Mouse (Mus musculus) mesoderm, embryonic 11.5 days (tissue): Measurements from ENCODE around the gene Cfap97d1.

Experiments
- DNase-seq: peaks from one replicate; pipeline ENCODE4 v3.0.0-alpha.2; 2012; ENCODE audit warnings: low read depth, low spot score

Gene Cfap97d1

DNA sequence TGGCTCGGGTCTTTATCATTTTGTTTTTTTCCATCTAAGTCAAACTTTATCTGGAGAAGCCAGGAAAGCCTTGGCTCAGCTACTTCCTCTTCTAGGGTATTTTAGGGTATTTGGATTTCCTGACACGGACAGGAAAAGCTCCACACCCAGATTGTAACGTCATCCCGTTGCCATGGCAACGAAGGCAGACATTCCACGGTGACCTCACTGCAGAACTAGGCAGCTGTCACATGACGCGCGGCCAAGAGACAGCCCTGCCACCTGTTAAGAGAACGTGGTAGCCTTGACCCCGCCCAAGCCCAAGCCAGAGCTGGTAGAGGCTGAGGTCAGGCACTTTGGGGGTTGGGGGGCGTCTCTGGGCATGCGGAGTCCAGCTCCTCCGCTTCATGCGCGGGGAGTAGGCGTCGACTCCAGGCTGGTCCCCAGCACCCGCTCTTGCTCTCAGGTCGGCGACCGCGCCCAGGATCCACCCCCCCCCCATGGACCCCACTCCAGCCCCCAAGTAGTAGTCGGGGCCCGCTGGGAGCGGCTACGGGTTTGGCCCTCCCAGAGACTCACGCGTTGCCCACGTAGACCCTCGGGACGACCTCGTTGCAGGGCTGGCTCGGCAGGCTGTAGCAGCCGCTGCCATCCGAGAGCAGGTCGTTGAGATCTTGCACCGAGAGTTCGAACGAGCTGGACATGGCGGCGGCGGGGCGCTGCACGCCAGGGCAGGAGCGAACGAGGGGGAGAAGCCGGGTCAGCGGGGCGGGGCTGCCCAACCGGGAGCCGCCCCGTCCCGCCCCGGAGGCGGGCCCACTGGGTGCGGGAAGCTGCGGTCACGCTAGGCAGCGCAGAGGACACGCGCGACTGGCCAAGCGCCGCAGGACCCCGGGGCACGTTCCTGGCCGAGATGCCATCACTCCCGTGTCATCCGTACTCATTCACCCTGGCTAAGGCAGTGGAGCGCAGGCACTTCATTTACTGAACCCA lies at the start of gene Cfap97d1:
Cfap97d1 (plus strand) TSS at position 226 of the 972 bp plus-strand sequence.
- DNase-seq: peak; percentile 98

DNA sequence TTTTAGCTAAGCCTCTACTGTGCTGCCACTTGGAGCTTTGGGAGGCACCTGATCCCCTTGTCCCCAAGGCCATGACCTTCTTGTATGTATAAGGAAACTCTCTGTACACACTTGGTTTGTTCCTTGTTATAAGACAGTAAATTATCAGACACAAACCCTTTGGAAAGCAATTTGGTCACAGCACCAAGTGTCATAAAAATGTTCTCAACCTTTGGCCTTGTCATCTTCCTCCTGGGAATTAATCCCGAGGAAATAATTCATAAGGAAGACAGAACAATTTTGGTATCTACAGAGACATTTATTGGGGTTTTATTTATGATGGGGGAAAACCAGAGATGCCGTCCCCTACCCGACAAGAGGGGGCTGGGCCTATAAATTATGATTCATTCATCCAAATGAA lies 48.3 kb upstream of the Cfap97d1 start:
- no peak for DNase-seq

DNA sequence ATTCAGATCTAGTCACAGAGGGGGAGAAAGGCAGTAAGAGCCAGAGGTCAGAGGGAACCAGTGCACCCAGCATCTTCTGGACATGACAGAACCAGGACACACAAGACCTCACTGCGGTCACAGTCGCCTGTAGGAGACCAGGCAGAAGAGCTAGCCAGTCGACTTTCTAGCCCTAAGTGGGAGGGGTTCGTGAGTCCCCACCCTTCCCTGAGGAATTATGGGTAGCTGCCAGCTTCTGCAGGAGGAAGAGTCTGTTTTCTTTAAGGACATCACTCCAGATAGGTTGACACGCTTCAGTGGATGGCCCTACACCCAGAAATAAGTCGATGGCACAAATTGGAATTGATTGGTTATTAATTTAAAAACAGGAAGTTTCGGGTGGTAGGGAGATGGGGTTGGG lies 47.7 kb upstream of the Cfap97d1 start:
- DNase-seq: no peak

DNA sequence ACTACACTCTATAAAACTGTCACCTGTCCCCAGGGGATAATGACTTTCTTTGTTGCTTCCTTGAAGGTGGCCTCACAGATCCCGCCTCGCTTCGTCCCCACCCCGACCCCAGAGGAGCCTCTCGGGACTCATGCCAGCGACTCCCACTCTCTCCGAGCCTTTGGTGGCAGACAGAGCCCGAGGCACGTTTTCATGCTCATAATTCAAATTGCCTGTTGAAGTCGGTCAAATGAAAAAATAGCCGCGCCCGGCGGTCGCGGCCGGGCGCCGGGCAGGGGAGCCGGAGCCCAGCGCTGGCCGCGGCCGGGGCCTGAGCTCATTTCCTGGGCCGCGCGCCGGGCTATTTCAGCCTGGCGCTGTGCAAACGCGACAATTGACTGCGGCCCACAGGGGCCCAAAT lies 47.0 kb upstream of the Cfap97d1 start:
- DNase-seq: peak; percentile 67

DNA sequence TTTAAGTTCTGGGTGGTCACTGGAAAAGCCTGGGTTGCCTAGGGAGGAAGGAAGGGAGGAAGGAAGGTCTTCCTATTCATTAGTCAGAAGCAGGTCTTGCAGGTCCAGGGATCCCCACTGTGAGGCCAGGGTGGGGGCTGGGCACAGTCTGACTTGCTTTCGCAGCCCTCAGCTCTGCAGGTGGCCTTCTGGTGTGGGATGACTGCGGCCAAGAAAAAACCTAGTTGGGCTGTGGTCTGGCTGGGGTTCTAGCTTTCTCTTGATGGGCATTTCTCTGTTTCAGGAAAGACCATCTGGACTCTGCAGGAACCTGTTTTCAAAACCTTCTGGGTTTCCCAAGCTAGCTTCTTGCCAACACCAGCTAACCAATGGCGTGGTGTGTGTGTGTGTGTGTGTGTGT lies 41.0 kb upstream of the Cfap97d1 start:
- no peak for DNase-seq

DNA sequence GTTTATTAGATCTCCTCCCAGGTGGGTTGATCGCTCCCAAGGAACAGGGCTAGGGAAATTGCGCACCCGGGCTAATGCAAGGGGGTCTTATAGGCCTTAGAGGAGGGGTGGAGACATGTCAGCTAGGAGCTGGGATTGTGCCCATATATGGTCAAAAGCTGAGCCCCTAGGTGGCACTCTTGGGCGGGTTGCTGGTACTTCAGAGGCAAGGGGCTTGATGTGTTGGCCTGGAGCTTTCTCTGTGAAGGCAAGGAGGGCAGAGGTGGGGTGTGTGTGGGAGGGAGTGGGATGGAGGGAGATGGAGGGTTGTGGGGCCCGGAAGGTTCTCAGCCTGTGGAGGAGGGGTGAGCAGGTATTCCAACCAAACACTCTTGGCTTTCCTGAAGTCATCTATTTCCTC lies 37.6 kb upstream of the Cfap97d1 start:
- DNase-seq: no peak

DNA sequence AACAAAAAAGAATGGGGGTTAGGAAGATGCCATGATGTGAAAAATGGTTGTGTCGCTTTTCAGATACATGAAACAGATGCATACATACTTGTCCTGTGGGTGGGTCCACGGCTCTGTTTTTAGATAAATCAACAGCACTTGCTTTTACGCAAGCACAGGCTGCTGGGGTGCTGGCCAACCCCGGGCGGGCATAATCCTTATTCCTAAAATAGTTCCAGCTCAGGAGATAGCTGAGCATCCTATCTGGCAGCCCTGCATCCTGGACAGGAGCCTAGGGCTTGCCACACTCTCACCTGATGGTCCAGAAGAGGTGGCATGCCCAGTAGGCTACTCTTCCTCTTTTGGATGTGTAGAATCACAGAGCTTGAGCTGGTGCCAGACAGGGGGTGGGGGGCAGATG lies 34.1 kb upstream of the Cfap97d1 start:
- no peak for DNase-seq

DNA sequence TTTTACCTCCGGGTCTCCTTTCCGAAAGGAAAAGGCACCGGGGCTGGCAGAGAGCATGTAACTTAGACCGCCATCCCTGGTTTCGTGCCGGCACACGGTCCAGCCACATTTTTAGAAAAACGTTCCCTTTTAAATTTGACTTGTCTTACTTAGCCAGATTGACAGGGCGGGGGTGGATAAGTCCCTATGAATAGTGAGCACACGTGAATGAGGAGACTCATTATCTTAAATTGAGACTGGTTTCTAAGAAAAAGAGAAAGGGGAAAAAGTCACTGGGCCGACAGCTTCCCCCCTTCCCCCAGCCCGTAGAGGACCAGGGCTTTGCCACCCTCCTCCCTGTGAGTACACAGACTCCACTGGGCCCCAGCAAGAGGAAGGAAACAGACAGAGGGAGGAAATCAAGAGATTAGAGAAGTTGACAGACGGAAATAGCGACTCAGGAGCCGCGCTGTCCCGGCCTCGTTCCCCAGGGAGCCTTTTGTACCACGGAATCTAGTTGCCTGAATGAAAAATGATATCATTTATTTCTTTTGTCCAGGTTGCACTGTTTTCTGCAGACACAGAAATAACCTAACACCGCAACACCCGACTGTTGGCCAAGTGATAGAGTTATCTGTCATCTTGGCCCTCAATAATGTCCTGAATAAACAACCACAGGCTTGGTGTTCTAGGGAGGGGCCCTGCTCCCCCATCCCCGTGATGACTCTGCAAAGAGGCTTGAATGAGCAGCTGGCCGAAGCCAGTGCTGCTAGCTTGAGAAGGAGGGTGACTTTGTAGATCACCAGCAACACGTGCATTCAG lies 31.3 kb upstream of the Cfap97d1 start:
- DNase-seq: peak; percentile 60

DNA sequence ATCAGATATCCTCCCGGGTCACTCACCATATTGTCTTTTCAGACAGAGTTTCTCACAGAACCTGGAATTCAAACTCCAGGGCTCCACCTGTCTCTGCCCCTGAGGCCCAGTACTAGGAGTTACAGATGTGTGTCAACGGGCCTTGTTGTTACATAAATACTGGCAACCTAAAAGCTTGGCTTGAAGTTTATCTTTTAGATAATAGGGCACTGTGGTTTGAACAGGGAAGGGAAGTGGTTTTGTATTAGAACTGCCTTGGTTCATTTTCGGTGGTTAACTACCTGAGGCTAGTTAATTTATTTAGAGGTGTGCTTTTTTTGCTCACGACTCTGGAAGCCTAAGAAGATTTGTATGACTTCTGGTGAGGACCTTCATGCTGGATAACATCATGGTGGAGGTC lies 30.6 kb upstream of the Cfap97d1 start:
- no peak for DNase-seq

DNA sequence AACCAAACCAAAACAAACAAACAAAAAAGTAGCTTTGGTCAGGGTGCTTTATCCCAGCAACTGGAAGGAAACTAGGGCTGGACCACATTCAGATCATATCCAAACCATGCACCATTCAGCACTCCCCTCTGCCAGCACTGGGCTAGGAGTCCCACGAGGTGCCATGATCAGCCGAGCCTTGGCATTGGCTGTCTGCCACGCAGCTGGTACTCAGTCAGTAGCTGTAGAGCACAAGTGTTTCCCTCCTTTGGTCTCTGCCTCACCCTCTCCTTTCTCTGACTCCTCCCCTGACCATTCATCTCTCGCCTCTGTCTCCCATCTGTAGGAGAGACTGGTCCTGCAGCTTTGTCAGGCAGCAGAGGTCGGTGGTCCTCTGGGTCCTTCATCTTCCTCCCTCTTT lies 26.6 kb upstream of the Cfap97d1 start:
- no peak for DNase-seq

DNA sequence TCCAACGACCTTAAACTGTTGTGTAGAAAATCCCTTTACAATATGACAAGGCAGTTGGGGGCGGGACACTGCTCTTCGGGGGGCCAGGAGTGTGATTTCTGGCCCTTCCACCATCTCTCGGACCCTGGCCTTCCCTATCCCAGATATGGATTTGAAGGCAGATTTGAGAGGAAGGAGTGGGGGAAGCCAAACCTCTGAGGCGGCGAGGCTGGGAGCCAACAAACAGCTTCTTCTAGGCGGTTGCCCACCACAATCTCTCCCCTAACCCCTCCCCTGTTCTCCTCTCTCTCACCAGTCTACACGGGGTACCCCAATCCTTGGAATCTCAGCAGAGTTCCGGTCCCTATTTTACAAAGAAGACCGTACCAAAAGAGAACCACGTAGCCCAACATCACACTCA lies 21.0 kb upstream of the Cfap97d1 start:
- no peak for DNase-seq

DNA sequence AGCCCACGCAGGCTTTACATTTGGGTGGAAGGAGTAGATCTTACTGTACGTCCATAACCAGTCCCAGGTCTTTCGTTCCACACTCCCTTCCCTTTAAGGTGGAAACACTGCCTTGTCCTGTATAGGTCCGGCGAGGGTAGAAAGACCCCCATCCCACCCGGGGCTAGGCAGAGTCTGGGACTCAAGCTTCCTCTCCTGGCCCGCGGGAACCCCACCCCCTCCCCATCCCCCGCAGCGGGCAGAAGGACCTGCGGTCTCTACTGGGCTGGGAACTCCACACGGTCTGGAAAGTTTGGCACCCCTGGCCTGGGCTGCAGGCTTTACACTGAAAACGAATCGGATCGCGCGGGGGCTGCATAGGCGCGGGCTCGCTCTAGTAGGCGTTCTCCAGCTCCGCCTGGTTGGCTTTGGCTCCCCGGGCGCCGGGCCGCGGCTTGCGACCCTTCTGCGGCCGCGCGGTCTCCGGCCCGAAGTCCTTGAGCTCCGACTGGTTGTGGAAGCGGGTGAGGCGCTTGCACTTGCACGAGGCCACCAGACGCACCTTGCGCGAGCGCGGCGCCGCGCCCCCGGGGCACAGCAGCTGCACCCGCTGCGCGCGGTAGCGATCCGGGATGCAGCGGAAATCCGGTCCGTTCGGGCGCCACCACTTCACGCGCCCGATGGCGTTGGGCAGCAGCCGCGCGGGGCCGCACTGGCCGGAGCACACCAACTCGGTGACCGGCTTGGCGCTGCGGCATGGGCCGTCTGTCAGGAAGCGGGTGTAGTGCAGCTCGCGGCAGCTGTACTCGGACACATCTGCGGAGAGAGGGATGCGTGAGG lies 20.4 kb upstream of the Cfap97d1 start:
- peak; percentile 58 for DNase-seq

DNA sequence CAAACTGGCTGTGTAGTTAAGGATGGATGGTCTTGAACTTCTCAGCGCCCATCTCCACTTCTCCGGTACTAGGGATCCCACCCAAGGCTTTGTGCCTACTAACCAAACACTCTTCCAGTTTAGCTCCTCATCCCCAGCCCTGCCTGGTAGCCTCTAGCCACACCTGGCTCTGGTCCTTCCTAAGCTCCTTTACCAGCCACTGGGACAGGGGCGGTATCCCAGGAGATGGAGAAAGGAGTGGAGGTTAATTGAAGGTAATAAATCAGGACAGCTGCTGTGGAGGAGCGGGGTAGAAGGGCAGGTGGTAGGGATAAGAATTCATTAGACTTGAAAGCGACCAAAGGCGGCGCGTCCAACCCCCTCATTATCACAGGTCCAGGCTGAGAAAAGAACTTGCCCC lies 19.4 kb upstream of the Cfap97d1 start:
- DNase-seq: peak; percentile 66

DNA sequence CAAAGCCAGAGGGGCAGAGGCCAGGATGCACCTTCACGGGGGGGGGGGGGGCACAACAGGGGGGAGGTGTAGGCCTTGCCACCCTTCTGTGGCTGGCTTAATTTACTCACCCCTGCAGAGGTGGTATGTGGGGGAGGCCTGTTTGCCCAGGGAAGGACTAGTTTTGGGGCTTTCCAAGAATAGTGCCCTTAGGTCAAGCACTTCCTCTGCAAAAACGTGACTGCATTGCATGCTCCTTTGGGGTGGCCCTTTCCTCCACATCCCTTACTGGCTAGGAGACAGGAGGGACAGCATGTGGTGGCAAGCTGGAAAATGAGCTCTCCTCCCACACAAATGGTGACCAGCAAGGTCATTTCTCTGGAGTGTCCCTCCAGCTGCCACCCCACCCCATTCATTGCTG lies 18.5 kb upstream of the Cfap97d1 start:
- DNase-seq: no peak

DNA sequence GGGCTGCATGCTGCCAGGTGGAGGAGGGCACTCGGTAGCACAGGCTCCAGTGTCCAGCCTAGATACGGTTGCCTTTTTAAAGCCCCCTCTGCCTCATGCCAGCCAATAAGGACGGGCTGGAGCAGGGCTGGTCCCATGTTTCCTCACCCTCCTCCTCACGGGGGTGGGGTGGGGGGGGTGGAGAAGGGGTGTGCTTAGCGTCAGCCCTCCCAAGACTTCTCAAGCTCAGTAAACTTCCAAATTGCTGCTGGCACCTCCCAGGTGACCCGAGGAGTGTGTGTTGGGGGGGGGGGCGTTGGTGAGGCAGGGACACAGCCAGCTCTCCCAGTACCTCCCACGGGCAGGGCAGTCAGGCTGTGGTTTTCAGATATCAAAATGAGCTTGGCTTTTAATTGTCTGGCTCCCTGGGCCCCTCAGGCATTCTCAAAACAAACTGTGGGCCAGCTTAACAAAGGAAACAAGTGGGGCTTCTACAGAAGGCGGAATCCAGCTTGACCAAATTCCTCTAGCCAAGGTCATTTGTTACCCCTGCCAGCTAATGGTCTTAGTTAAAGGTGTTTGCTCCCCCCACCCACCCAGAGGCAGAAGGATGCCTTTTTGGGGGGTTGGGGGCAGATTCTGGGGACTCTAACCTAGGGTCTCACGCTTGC lies 17.0 kb upstream of the Cfap97d1 start, which contains the start of gene Sost:
Sost (minus strand) TSS at position 51 of the 650 bp plus-strand sequence.
- no peak for DNase-seq

DNA sequence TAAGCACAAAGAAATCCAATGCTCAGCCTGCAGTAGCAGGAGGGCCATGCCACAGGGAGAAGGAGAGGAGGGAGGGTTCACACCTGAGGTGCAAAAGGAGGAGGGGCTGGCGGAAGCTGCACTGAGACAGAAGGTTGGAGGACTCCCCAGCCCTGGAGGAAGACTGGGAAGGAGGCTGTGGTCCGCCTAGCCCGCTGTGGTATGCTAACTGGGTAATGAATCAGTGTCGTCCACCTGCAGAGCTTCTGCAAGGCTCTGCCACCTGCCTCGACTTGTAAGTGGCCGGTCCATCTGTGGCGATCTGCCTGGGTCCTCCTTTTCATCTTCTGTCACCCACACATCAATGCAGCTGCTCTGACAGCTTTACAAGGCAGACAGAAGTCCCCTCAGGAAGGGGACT lies 15.8 kb upstream of the Cfap97d1 start:
- no peak for DNase-seq

DNA sequence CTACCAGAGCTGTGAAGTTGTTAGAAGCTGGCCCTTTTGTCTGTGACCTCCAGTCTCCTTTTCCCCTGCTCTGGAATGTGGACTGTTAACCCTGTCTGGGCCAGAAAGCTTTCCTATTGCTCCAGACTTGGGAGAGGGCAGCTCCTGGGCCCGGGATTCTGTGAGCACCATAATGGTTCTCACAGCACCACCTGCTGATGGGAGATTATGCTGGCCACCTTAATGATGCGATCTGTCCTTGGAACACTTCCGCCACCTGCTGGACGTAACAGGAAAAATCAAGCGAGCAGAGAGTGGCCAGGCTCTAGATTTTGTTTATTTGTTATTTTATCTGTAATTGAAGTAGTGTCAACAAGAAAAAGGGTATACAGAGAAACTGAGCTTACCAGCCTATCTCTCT lies 15.3 kb upstream of the Cfap97d1 start:
- DNase-seq: peak; percentile 93

DNA sequence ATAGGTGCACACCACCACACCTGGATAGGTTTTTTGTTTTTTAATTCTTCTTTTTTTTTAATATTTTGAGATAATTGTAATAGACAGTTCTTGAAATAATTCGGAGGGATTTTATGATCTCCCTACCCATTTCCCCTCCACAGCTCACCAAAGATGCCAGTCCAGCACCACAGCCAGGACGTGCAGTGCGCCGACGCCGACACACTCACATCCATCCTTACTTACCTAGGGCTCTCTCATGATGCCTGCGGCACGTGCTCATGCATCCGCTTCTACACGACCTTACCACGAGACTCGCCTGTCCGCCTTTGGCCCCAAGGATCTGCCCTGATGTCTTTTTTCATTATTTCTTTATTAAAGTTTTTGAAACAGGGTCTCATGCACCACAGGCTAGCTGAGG lies 14.2 kb upstream of the Cfap97d1 start:
- no peak for DNase-seq

DNA sequence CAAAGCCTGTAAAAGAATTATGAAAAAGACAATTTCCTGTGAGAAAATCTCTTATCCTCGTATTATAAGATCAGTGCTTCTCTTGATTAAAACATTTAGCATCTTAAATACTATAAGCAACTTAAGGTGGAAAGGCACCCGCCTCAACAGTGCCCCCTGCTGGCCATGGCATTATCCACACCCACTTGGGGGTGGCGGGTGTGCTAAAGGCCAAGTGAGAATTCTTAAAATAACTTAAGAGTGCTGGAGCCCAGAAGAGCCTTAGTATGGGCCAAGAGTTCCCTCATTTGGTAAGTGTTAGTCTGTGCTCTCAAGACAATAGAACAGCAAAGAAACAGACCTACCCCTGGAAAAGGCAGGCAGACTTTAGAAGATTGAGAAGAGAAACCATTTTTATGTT lies 12.7 kb upstream of the Cfap97d1 start:
- no peak for DNase-seq

DNA sequence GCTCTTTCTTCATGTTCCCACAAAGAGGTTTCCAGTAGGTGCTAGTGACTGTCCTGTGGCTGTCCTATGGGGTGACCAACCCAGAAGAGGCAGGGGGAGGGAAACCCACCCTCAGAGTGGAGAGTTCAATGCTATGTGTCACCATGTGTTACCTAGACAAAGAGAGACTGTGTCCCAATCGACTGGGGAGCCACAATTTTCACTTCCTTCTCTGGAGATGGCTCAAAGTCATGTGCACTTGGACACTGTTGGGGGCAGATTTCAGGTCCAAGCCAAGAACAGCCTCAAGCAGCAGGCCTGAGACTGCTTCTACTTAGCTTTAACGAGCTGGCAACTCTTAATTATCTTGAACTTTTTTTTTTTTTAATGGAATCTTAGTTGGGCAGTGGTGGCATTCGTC lies 12.0 kb upstream of the Cfap97d1 start:
- no peak for DNase-seq

DNA sequence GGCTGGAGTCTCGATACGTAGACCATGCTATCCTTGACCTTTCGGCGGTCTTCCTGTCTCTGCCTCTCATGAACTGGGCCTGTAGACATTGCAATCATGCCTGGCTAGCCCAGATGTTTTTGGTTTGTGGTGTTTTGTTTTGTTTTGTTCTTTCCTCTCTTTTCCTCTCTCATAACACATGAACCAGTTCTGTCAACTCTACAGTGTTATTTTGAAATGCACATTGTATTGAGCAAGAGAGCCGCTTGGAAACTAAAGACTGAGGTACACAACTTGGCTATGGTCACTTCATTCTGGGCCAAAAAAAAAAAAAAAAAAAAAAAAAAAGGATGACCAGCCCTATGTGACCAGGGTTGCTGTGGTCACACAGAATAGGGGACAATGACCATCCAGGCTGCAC lies 11.4 kb upstream of the Cfap97d1 start:
- DNase-seq: no peak
